Mouse (Mus musculus): ENCODE measurements around the gene Pde11a. TPM values are rescaled to one million over a fixed set of nuclear protein-coding genes. Genes with fewer than 3 reads are reported as not detected.

The Pde11a gene
- polyA plus RNA-seq, 1 experiment from 2014 or later: 0.52 TPM

DNA sequence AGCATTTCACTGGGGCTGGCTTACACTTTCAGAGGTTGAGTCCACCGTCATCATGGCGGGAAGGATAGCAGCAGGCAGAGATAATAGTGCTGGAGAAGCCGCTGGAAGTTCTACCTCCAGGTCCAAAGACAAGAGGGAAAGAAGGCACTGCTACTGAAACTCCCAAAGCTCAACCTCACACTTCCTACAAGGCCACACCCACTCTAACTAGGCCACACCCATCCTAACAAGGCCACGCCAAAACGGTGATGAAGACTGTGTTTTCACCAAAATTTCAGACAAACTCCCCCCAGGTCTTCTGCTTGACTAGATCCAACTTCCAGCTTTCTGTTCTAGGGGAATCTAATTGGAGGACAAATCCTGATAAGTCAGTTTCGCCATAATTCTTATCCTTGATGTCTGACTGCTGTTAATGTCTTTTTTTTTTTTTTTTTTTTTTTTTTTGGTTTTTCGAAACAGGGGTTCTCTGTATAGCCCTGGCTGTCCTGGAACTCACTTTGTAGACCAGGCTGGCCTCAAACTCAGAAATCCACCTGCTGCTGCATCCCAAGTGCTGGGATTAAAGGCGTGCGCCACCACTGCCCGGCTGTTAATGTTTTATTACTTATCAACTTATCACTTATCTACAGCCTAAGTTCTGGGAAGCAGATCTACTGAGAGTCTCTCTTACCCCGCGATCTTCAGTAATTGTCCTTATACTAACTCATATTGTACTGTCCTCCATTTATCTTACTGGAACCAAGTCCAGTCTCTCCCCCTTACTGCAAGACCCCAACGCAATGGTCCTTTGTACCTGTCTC is 30.5 kb upstream of the Pde11a start:
- Histone ChIP-seq H3K4me2 (ENCODE audit: low read depth, severe bottlenecking) (no peak overlapping the region), H3K27me3 (ENCODE audit: control insufficient read depth, insufficient read depth, low read length) (no peaks in the 10 kb centered on the region), H3K4me1 (ENCODE audit: control insufficient read depth, insufficient read depth, low read length) (peaks cover 5% of the 10 kb centered on the region; the same call in 1 of the 2 replicates), H3K9me3 (ENCODE audit: control insufficient read depth, low read length) (no peaks in the 10 kb centered on the region), H3K9ac (ENCODE audit: low read length) (no peak overlapping the region), H3K36me3 (ENCODE audit: control insufficient read depth, insufficient read depth, low read length) (0 out of 2 replicates have a peak, but pooled peaks cover 2% of the 10 kb centered on the region), H3K27ac (replicated peaks; ENCODE audit: low read depth, low read length) (no peak overlapping the region), H3K4me3 (ENCODE audit: low read depth, low read length) (no peak overlapping the region)
- DNase-seq (ENCODE audit: low spot score) (no peak), ATAC-seq (ENCODE audit: insufficient number of reproducible peaks, low FRiP score, low TSS enrichment, low read depth) (0 out of 2 replicates have a peak, but pooled peaks have one; percentile 24)
- WGBS: 75% methylated on average over 13 of the region's 13 CpGs

DNA sequence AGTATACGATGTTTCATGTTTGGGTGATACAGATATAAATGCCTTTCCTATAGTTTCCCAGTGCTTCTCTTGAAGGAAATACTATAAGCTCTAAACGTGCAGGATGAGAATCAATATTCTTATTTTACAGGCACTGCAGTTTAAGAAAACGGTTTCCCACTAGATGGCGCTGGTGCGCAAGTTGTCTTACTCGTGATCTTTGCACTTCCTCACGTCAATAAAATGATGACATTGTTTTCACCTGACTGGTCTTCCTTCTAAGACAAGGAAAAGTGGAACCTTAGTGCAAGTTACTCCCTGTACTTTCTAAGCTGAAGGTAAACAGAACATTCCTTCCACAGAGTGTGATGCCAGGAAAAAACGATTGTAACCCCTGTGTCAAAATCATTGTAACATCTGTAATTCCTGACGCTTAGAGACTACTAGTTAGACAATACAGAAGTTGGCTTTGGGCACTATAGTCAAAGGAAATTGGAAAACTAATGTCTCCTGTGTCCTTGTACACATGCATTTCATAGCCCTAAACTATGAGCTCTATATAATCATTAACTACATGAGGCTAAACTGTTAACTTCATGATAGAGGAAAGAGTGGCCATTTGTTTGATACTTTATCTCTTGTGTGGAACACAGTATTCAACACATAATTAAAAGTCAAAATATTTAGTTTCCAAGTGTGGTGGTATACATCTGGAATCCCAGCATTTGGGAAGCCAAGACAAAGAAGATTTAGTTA is 28.8 kb upstream of the Pde11a start:
- Histone ChIP-seq H3K4me1 (ENCODE audit: control insufficient read depth, insufficient read depth, low read length) (peaks cover 5% of the 10 kb centered on the region; the same call in 1 of the 2 replicates), H3K27ac (replicated peaks; ENCODE audit: low read depth, low read length) (no peak overlapping the region), H3K4me2 (ENCODE audit: low read depth, severe bottlenecking) (no peak overlapping the region), H3K9ac (ENCODE audit: low read length) (no peak overlapping the region), H3K36me3 (ENCODE audit: control insufficient read depth, insufficient read depth, low read length) (no peaks in the 10 kb centered on the region), H3K27me3 (ENCODE audit: control insufficient read depth, insufficient read depth, low read length) (no peaks in the 10 kb centered on the region), H3K4me3 (ENCODE audit: low read depth, low read length) (no peak overlapping the region), H3K9me3 (ENCODE audit: control insufficient read depth, low read length) (no peaks in the 10 kb centered on the region)
- ATAC-seq (ENCODE audit: insufficient number of reproducible peaks, low FRiP score, low TSS enrichment, low read depth) (no peak), DNase-seq (ENCODE audit: low spot score) (peak; percentile 89)
- WGBS: 20% methylated on average over 9 of the region's 9 CpGs

DNA sequence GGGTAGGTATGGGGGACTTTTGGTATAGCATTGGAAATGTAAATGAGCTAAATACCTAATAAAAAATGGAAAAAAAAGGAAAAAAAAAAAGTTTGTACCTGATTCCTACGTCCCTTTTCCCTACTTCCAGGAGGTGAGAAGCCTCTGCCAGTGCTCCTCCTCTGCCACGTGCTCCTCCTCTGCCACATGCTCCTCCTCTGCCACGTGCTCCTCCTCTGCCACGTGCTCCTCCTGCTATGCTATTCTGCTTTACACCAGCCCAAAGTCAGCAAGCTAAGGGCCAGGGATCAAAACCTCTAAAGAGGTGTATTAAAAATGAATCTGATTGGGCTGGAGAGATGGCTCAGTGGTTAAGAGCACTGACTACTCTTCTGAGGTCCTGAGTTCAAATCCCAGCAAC is 27.2 kb upstream of the Pde11a start:
- H3K27ac ChIP-seq (replicated peaks; ENCODE audit: low read depth, low read length): no peak overlapping the region
- no peak overlapping the region for H3K4me3 ChIP-seq (ENCODE audit: low read depth, low read length)
- WGBS: 72% methylated on average over 4 of the region's 4 CpGs
- DNase-seq (ENCODE audit: low spot score) (no peak), ATAC-seq (ENCODE audit: insufficient number of reproducible peaks, low FRiP score, low TSS enrichment, low read depth) (no peak)
- no peaks in the 10 kb centered on the region for H3K9me3 ChIP-seq (ENCODE audit: control insufficient read depth, low read length)
- no peaks in the 10 kb centered on the region for H3K36me3 ChIP-seq (ENCODE audit: control insufficient read depth, insufficient read depth, low read length)
- no peak overlapping the region for H3K9ac ChIP-seq (ENCODE audit: low read length)
- H3K4me2 ChIP-seq (ENCODE audit: low read depth, severe bottlenecking): no peak overlapping the region
- H3K27me3 ChIP-seq (ENCODE audit: control insufficient read depth, insufficient read depth, low read length): no peaks in the 10 kb centered on the region
- peaks cover 1% of the 10 kb centered on the region; the same call in 1 of the 2 replicates for H3K4me1 ChIP-seq (ENCODE audit: control insufficient read depth, insufficient read depth, low read length)

DNA sequence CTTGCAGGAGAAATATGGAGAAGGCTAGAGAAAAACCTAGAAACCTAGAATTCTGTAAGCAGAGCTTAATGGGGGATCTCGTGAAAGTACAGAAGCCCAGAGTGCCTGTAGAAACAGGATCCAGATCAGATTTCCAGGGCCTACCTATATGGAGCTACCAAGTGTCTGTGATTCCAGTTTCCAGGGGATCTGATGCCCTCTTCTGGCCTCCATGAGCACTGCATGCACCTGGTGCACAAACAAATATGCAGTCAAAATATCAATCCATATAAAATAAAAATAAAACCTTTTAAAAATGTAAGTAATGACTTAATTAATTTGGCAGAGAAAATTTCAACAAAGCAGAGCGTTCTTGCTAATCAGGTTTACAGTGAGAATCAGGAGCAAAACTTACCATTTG is 23.5 kb upstream of the Pde11a start:
- H3K27ac ChIP-seq (replicated peaks; ENCODE audit: low read depth, low read length): no peak overlapping the region
- ATAC-seq (ENCODE audit: insufficient number of reproducible peaks, low FRiP score, low TSS enrichment, low read depth) (no peak), DNase-seq (ENCODE audit: low spot score) (peak; percentile 64)
- no peaks in the 10 kb centered on the region for H3K9me3 ChIP-seq (ENCODE audit: control insufficient read depth, low read length)
- WGBS: 50% methylated on average over 2 of the region's 2 CpGs
- H3K9ac ChIP-seq (ENCODE audit: low read length): no peak overlapping the region
- no peaks in the 10 kb centered on the region for H3K36me3 ChIP-seq (ENCODE audit: control insufficient read depth, insufficient read depth, low read length)
- no peaks in the 10 kb centered on the region for H3K4me1 ChIP-seq (ENCODE audit: control insufficient read depth, insufficient read depth, low read length)
- no peaks in the 10 kb centered on the region for H3K27me3 ChIP-seq (ENCODE audit: control insufficient read depth, insufficient read depth, low read length)
- H3K4me3 ChIP-seq (ENCODE audit: low read depth, low read length): no peak overlapping the region
- H3K4me2 ChIP-seq (ENCODE audit: low read depth, severe bottlenecking): no peak overlapping the region

GRCm38 (mm10) chr2:76360226-76360625 is 21.7 kb upstream of the Pde11a start, which contains the start of gene Cyct:
Gene Cyct (minus strand): TSS chr2:76360450.
- no peak within 1 kb of the TSS for H3K4me2 ChIP-seq (ENCODE audit: low read depth, severe bottlenecking)
- no peak within 1 kb of the TSS for H3K27ac ChIP-seq (replicated peaks; ENCODE audit: low read depth, low read length)
- DNase-seq (ENCODE audit: low spot score) (no peak), ATAC-seq (ENCODE audit: insufficient number of reproducible peaks, low FRiP score, low TSS enrichment, low read depth) (no peak)
- H3K4me1 ChIP-seq (ENCODE audit: control insufficient read depth, insufficient read depth, low read length): no peaks in the 10 kb centered on the region
- H3K4me3 ChIP-seq (ENCODE audit: low read depth, low read length): no peak within 1 kb of the TSS
- no peaks in the 10 kb centered on the region for H3K36me3 ChIP-seq (ENCODE audit: control insufficient read depth, insufficient read depth, low read length)
- 89% methylated on average over 11 of the region's 11 CpGs for WGBS
- no peaks in the 10 kb centered on the region for H3K9me3 ChIP-seq (ENCODE audit: control insufficient read depth, low read length)
- no peaks in the 10 kb centered on the region for H3K27me3 ChIP-seq (ENCODE audit: control insufficient read depth, insufficient read depth, low read length)
- no peak within 1 kb of the TSS for H3K9ac ChIP-seq (ENCODE audit: low read length)

DNA sequence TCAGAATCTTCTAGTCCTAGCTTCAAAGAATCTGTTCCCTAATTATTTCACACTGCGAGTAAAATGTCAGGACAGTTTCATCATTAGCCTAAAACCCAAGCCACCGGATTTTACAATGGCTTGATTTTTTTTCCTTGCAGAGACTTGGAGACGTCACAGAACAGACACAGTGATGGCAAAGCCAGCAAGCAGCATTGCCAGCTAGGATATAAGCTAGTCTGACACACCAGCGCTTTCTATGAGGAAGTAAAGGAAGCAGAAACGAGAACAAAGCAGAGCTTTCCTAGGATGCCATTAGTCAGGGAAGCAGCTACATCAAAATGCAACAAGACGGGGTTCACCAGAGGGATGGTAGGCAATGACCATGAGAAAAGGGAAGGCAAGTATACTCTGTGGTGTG is 9.3 kb upstream of the Pde11a start:
- H3K9me3 ChIP-seq (ENCODE audit: control insufficient read depth, low read length): no peaks in the 10 kb centered on the region
- H3K4me3 ChIP-seq (ENCODE audit: low read depth, low read length): no peak overlapping the region
- no peak overlapping the region for H3K4me2 ChIP-seq (ENCODE audit: low read depth, severe bottlenecking)
- H3K9ac ChIP-seq (ENCODE audit: low read length): no peak overlapping the region
- H3K4me1 ChIP-seq (ENCODE audit: control insufficient read depth, insufficient read depth, low read length): no peaks in the 10 kb centered on the region
- ATAC-seq (ENCODE audit: insufficient number of reproducible peaks, low FRiP score, low TSS enrichment, low read depth): no peak
- H3K27ac ChIP-seq (replicated peaks; ENCODE audit: low read depth, low read length): no peak overlapping the region
- no peaks in the 10 kb centered on the region for H3K27me3 ChIP-seq (ENCODE audit: control insufficient read depth, insufficient read depth, low read length)
- no peaks in the 10 kb centered on the region for H3K36me3 ChIP-seq (ENCODE audit: control insufficient read depth, insufficient read depth, low read length)
- WGBS: 77% methylated on average over 6 of the region's 6 CpGs
- DNase-seq (ENCODE audit: low spot score): no peak

- DNase-seq (ENCODE audit: low spot score): no peak
- Histone ChIP-seq H3K27me3 (ENCODE audit: control insufficient read depth, insufficient read depth, low read length) (peaks cover 7% of the 10 kb centered on the region), H3K9me3 (ENCODE audit: control insufficient read depth, low read length) (no peaks in the 10 kb centered on the region), H3K36me3 (ENCODE audit: control insufficient read depth, insufficient read depth, low read length) (no peaks in the 10 kb centered on the region), H3K4me2 (ENCODE audit: low read depth, severe bottlenecking) (no peak overlapping the region), H3K4me3 (ENCODE audit: low read depth, low read length) (no peak overlapping the region), H3K4me1 (ENCODE audit: control insufficient read depth, insufficient read depth, low read length) (no peaks in the 10 kb centered on the region), H3K27ac (replicated peaks; ENCODE audit: low read depth, low read length) (no peak overlapping the region), H3K9ac (ENCODE audit: low read length) (no peak overlapping the region)
- WGBS: 92% methylated on average over 9 of the region's 9 CpGs
- no peak for ATAC-seq (ENCODE audit: insufficient number of reproducible peaks, low FRiP score, low TSS enrichment, low read depth)
Observed at GRCm38 (mm10) chr2:76342146-76342545, 3.6 kb upstream of the Pde11a start.

GRCm38 (mm10) chr2:76334596-76334995 is 4.0 kb downstream of the Pde11a start:
- H3K4me1 ChIP-seq (ENCODE audit: control insufficient read depth, insufficient read depth, low read length): no peaks in the 10 kb centered on the region; the same call in 1 of the 2 replicates
- H3K9ac ChIP-seq (ENCODE audit: low read length): no peak overlapping the region
- DNase-seq (ENCODE audit: low spot score) (peak; percentile 22), ATAC-seq (ENCODE audit: insufficient number of reproducible peaks, low FRiP score, low TSS enrichment, low read depth) (no peak)
- H3K4me3 ChIP-seq (ENCODE audit: low read depth, low read length): no peak overlapping the region
- H3K36me3 ChIP-seq (ENCODE audit: control insufficient read depth, insufficient read depth, low read length): no peaks in the 10 kb centered on the region
- H3K4me2 ChIP-seq (ENCODE audit: low read depth, severe bottlenecking): no peak overlapping the region
- 86% methylated on average over 5 of the region's 5 CpGs for WGBS
- H3K27me3 ChIP-seq (ENCODE audit: control insufficient read depth, insufficient read depth, low read length): peaks cover 7% of the 10 kb centered on the region
- H3K27ac ChIP-seq (replicated peaks; ENCODE audit: low read depth, low read length): no peak overlapping the region
- H3K9me3 ChIP-seq (ENCODE audit: control insufficient read depth, low read length): no peaks in the 10 kb centered on the region

Measured in limb, embryonic 11.5 days (tissue).